Mouse (Mus musculus): ENCODE results near the gene Rbms1.

The Rbms1 gene

DNA sequence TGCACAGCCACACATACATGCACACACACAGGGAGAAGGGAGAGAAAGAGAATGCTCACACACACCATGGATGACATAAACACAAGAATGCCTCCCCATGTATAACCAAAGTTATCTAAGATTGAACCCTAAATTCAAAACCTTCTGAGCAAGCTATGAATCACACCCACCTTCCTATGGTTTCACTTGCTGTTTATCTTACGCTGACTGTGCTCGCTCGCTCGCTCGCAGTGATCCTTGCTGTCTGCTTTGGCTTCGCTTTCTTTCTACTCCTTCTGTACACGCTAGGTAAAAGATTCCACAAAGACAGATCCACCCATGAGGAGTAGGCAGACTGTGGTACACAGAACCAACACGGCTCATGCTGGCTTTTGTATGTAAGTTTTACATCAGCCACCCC lies 95.7 kb downstream of the Rbms1 start:
- ChIA-PET CTCF (interaction anchor here in 1 of 4 experiments (0.6 kb wide), 1 partner anchor 38 kb away, joined by 3 read pairs; no protein-coding TSS in a partner anchor), POLR2A (interaction anchor here in 1 of 4 experiments (1.3 to 2.1 kb wide), 2 partner anchors 9 to 23 kb away, joined by 3 to 9 read pairs; no protein-coding TSS in a partner anchor)

GRCm38 (mm10) chr2:60865869-60866268 lies 97.1 kb downstream of the Rbms1 start:
- ChIA-PET POLR2A (interaction anchor here in 2 of 4 experiments (1.5 to 2.0 kb wide), 2 partner anchors 18 to 22 kb away, joined by 4 to 8 read pairs; no protein-coding TSS in a partner anchor), CTCF (no interaction called here)

- POLR2A ChIA-PET: interaction anchor here in 3 of 4 experiments (0.6 to 2.0 kb wide), 9 partner anchors 10 to 66 kb away, joined by 3 to 8 read pairs (median 4); no protein-coding TSS in a partner anchor
- CTCF ChIA-PET: interaction anchor here in 1 of 4 experiments (1.1 kb wide), 1 partner anchor 141 kb away, joined by 3 read pairs; no protein-coding TSS in a partner anchor
These were observed 98.0 kb downstream of the Rbms1 start for GRCm38 (mm10) chr2:60864977-60865376.

DNA sequence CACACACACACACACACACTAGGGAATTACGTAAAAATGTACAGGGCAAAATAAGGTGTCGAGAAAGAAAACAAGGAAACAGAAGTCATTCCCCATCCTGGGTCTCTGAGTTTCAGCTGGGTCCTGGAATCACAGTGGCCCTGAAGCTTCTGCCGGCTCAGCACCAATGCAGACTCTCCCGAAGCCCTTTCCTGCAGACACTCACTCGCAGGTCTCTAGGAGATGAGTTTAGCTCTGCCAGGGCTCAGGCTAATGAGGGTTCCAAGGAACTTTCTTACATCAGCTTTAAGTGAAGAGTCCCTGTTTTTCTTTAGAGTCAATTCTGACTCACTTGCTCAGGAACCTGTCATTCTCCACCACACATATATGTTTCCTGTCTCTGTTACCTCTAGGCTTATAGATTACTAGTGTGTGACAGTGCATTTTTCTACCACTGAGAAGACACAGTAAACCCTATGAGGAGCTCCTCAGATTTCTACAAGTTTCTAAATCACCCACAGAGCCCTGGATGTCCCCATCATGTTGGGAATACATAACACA lies 98.7 kb downstream of the Rbms1 start:
- ChIA-PET POLR2A (interaction anchor here (0.5 to 2.2 kb wide), 10 partner anchors 10 to 67 kb away, joined by 3 to 8 read pairs (median 4); no protein-coding TSS in a partner anchor), CTCF (interaction anchor here in 1 of 4 experiments (1.1 kb wide), 1 partner anchor 141 kb away, joined by 3 read pairs; no protein-coding TSS in a partner anchor)

DNA sequence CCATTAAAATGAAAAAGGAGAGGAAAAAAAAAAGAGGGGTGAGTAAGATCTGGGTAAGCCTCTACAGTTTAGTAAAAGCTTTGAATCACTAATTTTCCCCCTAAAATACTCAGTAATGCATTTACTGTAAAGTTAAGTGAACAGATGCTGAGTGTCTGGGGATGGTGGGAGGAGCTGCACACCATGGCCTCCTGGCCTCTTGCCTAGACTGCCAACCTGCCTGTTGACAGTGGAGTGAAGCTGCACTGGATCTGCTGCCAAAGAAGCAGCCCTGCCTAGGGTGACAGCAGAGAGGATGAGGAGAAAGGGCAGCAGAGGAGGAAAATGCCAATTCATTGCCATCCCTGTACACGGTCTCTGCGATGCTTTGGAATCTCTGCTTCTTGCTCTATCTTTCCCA lies 99.2 kb downstream of the Rbms1 start:
- ChIA-PET POLR2A (interaction anchor here in 3 of 4 experiments (0.5 to 2.2 kb wide), 6 partner anchors 11 to 54 kb away, joined by 3 to 8 read pairs (median 6); no protein-coding TSS in a partner anchor), CTCF (no interaction called here)

- POLR2A ChIA-PET: interaction anchor here in 2 of 4 experiments (0.6 to 2.2 kb wide), 3 partner anchors 11 to 53 kb away, joined by 3 to 8 read pairs (median 7); no protein-coding TSS in a partner anchor
- CTCF ChIA-PET: no interaction called here
These were observed 99.9 kb downstream of the Rbms1 start for GRCm38 (mm10) chr2:60862913-60863711.

DNA sequence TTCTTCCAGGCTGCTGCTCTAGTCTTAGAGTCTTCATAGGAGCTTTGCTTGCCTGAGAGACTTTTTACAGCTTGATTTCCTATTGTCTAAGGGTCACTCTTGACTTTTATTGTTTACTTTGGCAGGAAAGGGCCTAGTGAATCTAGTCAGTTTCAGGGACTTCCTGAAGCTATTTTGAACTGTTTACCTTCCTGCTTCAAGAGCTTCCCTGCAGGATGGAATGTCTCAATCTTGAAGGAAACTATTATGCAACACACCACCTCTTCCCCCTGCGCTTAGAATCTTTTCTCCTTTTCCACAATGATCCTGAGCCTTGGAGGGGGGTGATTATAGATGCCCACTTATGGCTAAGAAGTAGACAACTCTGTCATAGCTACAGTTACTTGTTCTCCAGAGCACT lies 104.9 kb downstream of the Rbms1 start:
- ChIA-PET POLR2A (interaction anchor here in 3 of 4 experiments (0.6 to 3.2 kb wide), 5 partner anchors 10 to 243 kb away, joined by 3 to 9 read pairs (median 3); no protein-coding TSS in a partner anchor), CTCF (interaction anchor here in 1 of 4 experiments (0.6 kb wide), 1 partner anchor 725 kb away, joined by 4 read pairs; no protein-coding TSS in a partner anchor)

- CTCF ChIA-PET: no interaction called here
- POLR2A ChIA-PET: no interaction called here
These were observed 106.9 kb downstream of the Rbms1 start for GRCm38 (mm10) chr2:60856097-60856496.

DNA sequence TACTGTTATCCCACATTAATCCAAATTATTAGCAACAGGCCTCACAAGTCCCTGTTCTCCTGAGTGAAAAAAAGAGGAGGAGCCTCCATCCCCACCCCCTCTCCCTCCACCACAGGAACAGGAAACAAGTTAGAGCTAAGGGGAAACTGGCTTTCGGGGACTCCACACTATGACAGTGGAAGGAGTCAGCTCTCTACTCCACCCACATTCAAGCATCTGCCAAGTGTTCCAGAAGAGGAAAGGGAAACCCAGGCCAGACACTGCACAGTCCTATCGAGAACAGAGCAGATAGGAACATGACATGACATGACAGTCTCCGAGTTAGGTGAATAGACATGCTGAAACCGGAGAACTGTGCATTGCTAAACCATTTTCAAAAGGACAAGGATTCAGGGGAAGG lies 108.0 kb downstream of the Rbms1 start:
- ChIA-PET POLR2A (interaction anchor here in 2 of 4 experiments (0.6 kb wide), 2 partner anchors 45 to 58 kb away, joined by 3 read pairs; no protein-coding TSS in a partner anchor), CTCF (no interaction called here)

- ChIA-PET CTCF (no interaction called here), POLR2A (interaction anchor here in 1 of 4 experiments (0.5 kb wide), 1 partner anchor 370 kb away, joined by 5 read pairs; no protein-coding TSS in a partner anchor)
These were observed 111.1 kb downstream of the Rbms1 start for GRCm38 (mm10) chr2:60851898-60852297.

DNA sequence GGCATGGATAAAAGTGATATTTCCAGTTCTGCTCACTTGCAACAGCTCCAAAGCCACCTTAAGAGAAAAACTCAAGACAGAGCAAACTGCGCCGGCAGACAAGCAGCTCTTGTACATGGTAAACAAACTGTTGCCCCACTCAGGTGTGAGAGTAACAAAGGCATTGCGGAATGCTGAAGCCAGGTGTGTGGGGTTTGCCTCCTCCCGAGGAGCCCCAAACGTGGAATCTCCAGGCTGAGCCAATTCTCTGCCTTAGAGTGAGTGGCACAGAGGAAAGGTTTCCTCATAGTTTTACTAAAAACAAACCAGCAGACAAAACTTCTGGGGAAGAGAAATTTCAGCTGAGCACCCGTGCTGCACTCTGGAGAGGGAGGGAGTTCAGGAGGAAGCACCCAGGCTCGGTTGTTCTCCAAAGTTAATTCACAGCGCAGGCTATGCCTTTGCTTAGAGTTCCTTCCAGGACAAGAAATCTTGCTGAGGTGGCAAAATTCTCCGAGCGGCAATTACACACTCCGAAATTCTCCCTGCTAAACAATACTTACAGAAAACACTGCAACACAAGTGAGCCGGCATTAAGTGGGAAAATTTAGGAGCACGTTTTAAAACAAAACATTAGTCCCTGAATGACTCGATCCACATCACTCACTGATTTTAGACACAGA lies 111.8 kb downstream of the Rbms1 start:
- ChIA-PET CTCF (no interaction called here), POLR2A (interaction anchor here in 2 of 4 experiments (0.5 to 1.2 kb wide), 4 partner anchors 17 to 369 kb away, joined by 3 to 5 read pairs (median 3); no protein-coding TSS in a partner anchor)

GRCm38 (mm10) chr2:60848478-60848877 lies 114.5 kb downstream of the Rbms1 start:
- CTCF ChIA-PET: no interaction called here
- POLR2A ChIA-PET: no interaction called here

DNA sequence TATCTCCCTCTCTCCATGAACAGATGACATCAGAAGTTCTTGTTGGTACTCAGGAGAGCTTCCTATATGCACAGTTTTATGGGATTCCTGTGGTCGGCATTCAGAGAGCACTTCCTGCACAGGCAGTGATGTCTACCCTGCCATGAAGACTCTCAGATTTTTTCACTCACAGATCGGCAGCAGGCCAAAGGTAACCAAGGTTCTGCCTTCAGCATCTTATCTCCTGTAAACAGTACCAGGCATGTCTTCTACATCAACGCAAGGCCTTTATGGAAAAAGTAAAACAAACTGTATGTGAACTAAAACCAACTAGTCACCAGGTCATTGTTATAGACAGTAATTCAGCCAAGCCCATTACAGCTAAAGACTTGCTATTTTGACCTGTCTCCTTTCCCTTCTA lies 115.0 kb downstream of the Rbms1 start:
- ChIA-PET POLR2A (no interaction called here), CTCF (no interaction called here)

DNA sequence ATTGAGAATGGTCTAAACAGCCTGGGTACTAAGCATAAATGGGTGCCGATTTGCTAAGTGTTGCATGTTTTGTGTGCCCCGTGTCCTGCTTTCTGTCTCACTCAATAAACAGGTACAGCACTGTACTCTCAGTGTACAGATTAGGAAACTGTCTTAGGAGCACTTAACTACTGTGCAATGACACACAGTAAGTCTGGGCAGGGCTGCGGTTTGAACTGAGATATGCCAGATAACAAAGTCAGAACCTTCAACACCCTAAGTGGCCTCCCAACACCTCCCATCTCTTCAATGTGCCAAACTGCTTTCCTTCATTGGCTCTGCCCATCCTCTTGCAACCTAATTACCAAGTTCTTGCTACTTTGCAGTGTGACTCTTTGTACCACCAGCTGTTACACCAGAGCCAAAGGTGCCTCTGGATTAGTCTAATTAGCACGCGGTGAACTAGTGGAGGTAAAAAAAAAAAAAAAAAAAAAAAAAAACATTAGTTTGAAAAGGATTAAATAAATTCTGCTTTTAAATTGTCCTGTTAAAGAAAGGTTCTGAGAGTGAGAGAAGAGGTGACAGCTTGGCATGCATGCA lies 117.6 kb downstream of the Rbms1 start:
- ChIA-PET CTCF (interaction anchor here in 1 of 4 experiments (0.7 kb wide), 1 partner anchor 403 kb away, joined by 13 read pairs; no protein-coding TSS in a partner anchor), POLR2A (no interaction called here)

- POLR2A ChIA-PET: interaction anchor here in 2 of 4 experiments (0.6 to 3.0 kb wide), 3 partner anchors 20 to 372 kb away, joined by 3 to 8 read pairs (median 6); no protein-coding TSS in a partner anchor
These were observed 118.7 kb downstream of the Rbms1 start for GRCm38 (mm10) chr2:60844259-60844658.

GRCm38 (mm10) chr2:60843633-60844032 lies 119.4 kb downstream of the Rbms1 start:
- ChIA-PET CTCF (interaction anchor here in 1 of 4 experiments (0.9 kb wide), 1 partner anchor 61 kb away, joined by 3 read pairs; no protein-coding TSS in a partner anchor), POLR2A (interaction anchor here in 1 of 4 experiments (1.3 to 3.0 kb wide), 2 partner anchors 21 to 24 kb away, joined by 3 to 8 read pairs; no protein-coding TSS in a partner anchor)

More at GRCm38 (mm10) chr2:60844259-60844658, 118.7 kb downstream of the Rbms1 start:
- CTCF ChIA-PET: no interaction called here

DNA sequence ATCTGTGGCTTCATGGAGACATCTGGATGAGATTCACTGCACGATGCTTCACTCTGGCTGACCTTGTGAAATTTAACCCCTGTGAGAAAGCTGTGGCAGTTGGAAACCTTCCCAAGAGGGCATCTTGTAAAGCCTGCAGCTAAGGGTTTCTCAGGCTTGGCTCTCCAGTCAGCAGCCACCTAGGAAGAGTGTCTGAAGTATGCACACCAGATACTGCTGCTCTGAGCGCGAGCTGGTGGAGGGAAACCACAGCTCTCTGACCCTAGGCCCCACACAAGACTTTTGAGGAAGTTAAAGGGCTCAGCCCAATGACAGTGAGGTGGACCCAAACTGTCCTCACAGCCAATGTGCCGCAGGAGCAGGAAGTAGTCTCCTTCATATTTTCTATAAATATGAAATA lies 120.0 kb downstream of the Rbms1 start:
- CTCF ChIA-PET: interaction anchor here in 1 of 4 experiments (0.9 kb wide), 1 partner anchor 62 kb away, joined by 3 read pairs; no protein-coding TSS in a partner anchor
- POLR2A ChIA-PET: interaction anchor here in 2 of 4 experiments (1.5 to 3.0 kb wide), 2 partner anchors 22 to 28 kb away, joined by 3 to 8 read pairs; no protein-coding TSS in a partner anchor

GRCm38 (mm10) chr2:60840922-60841321 lies 122.1 kb downstream of the Rbms1 start:
- POLR2A ChIA-PET: interaction anchor here in 2 of 4 experiments (0.5 to 1.2 kb wide), 3 partner anchors 29 to 1681 kb away, joined by 3 read pairs; partner anchors contain the start of genes Ccdc148 (in 1 of the 2) and Pkp4 (in 1 of the 2)
- CTCF ChIA-PET: no interaction called here
